Mouse (Mus musculus) embryonic fibroblast, embryonic 13.5 days (primary cell): ENCODE results near the gene Ptges3l. TPM values are rescaled to one million over a fixed set of nuclear protein-coding genes. Genes with fewer than 3 reads are reported as not detected.

Source experiments
- H3K27ac ChIP-seq: 2 replicates; pipeline ENCODE4 v1.5.1; 2012; ENCODE audit warnings: low read length, control low read depth, inconsistent platforms; ENCODE audit not compliant: insufficient read depth
- H3K4me1 ChIP-seq: 2 replicates; pipeline ENCODE4 v1.6.1; 2011; ENCODE audit warnings: low read length; ENCODE audit not compliant: control insufficient read depth, insufficient read depth
- H3K4me3 ChIP-seq: 2 replicates; pipeline ENCODE4 v1.5.1; 2011; ENCODE audit warnings: mild to moderate bottlenecking, control low read depth, low read length; ENCODE audit not compliant: insufficient read depth
- CTCF ChIP-seq: IDR thresholded peaks from 2 replicates; pipeline ENCODE4 v1.5.1; 2011; ENCODE audit warnings: mild to moderate bottlenecking, control low read depth, low read length, moderate library complexity, borderline replicate concordance; ENCODE audit not compliant: insufficient read depth
- POLR2A ChIP-seq: IDR thresholded peaks from 2 replicates; pipeline ENCODE4 v1.6.1; 2011; ENCODE audit warnings: low read depth, mild to moderate bottlenecking, control low read depth, low read length, moderate library complexity
- polyA plus RNA-seq: library from polyadenylated mRNA; stranded (reverse); fragments of >200 nt; gene quantifications from 2 replicates; pipeline ENCODE4 v1.2.4, GENCODE M21; 2011; ENCODE audit warnings: low read depth; ENCODE audit not compliant: missing spikeins, insufficient read length

The Ptges3l gene
- polyA plus RNA-seq, 1 experiment: 14.6 TPM

GRCm38 (mm10) chr11:101374421-101374938 lies 50.7 kb downstream of the Ptges3l start:
- no peak for TF ChIP-seq POLR2A
- no peak for TF ChIP-seq CTCF
- Histone ChIP-seq H3K27ac (no peak overlapping the region), H3K4me3 (no peak overlapping the region), H3K4me1 (no peaks in the 10 kb centered on the region)

DNA sequence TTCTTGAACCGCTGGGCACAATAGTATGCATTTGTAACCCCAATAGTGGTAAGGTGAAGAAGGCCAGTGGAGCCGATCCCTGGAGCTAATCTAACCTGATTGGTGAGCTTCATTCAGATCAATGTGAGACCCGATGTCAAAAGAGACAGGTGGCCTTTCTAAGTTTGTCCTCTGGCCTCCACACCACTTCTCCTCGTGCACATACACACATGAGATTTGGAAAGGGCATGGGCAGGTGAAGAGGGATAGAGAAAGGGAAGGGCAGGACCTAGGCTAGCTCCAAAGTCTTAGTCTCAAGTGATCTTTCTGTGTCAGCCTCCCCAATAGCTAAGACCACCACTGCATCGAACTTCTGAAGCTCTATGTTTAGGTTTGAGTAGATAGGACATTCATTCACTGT lies 55.0 kb downstream of the Ptges3l start:
- TF ChIP-seq POLR2A (no peak), CTCF (no peak)
- H3K4me1 ChIP-seq: no peaks in the 10 kb centered on the region
- H3K27ac ChIP-seq: no peak overlapping the region
- H3K4me3 ChIP-seq: no peak overlapping the region

Other genes starting within 250 kb of the Ptges3l start
- not detected in 2 replicates for gene Ccr10, start 249.9 kb downstream of the Ptges3l start, polyA plus RNA-seq
- gene Ezh1, start 198.9 kb downstream of the Ptges3l start, polyA plus RNA-seq: 13.9 and 14.4 TPM in 2 replicates
- 2.3 and 2.7 TPM in 2 replicates for gene Ramp2, start 179.3 kb downstream of the Ptges3l start, polyA plus RNA-seq
- gene Vps25, start 171.6 kb downstream of the Ptges3l start, polyA plus RNA-seq: 99.4 and 135 TPM in 2 replicates
- 1.8 and 2.0 TPM in 2 replicates for gene Wnk4, start 164.8 kb downstream of the Ptges3l start, polyA plus RNA-seq
- gene Cntd1, start 146.3 kb downstream of the Ptges3l start, polyA plus RNA-seq: 0.87 and 1.0 TPM in 2 replicates
- gene Coa3, start 146.2 kb downstream of the Ptges3l start, polyA plus RNA-seq: 77.1 and 78.8 TPM in 2 replicates
- 77.3 and 86.3 TPM in 2 replicates for gene Becn1, start 123.0 kb downstream of the Ptges3l start, polyA plus RNA-seq
- 127 and 143 TPM in 2 replicates for gene Psme3, start 109.1 kb downstream of the Ptges3l start, polyA plus RNA-seq
- gene Aoc2, start 100.3 kb downstream of the Ptges3l start, polyA plus RNA-seq: 1.3 and 1.7 TPM in 2 replicates
- gene Aoc3, start 94.7 kb downstream of the Ptges3l start, polyA plus RNA-seq: 2.7 and 4.2 TPM in 2 replicates
- gene G6pc, start 57.8 kb downstream of the Ptges3l start, polyA plus RNA-seq: not detected in 2 replicates
- gene Aarsd1, start 7.7 kb downstream of the Ptges3l start, polyA plus RNA-seq: 4.4 and 11.3 TPM in 2 replicates
- gene Gm27029, start 537 bp downstream of the Ptges3l start, polyA plus RNA-seq: 12.6 and 14.7 TPM in 2 replicates
- 8.0 and 10.1 TPM in 2 replicates for gene Rundc1, start 248 bp downstream of the Ptges3l start, polyA plus RNA-seq
- gene Rpl27, start 17.0 kb upstream of the Ptges3l start, polyA plus RNA-seq: 668 and 702 TPM in 2 replicates
- gene Ifi35, start 23.1 kb upstream of the Ptges3l start, polyA plus RNA-seq: 24.3 and 24.7 TPM in 2 replicates
- gene Rnd2, start 39.7 kb upstream of the Ptges3l start, polyA plus RNA-seq: 9.5 and 11.2 TPM in 2 replicates
- gene Vat1, start 40.9 kb upstream of the Ptges3l start, polyA plus RNA-seq: 218 and 264 TPM in 2 replicates
- gene Brca1, start 126.6 kb upstream of the Ptges3l start, polyA plus RNA-seq: 9.2 and 11.2 TPM in 2 replicates
- gene Nbr1, start 126.8 kb upstream of the Ptges3l start, polyA plus RNA-seq: 126 and 209 TPM in 2 replicates
- 13.3 and 15.6 TPM in 2 replicates for gene Tmem106a, start 156.9 kb upstream of the Ptges3l start, polyA plus RNA-seq
- not detected in 2 replicates for gene Gm11634, start 173.9 kb upstream of the Ptges3l start, polyA plus RNA-seq
- gene Rdm1, start 201.9 kb upstream of the Ptges3l start, polyA plus RNA-seq: 10.8 and 18.1 TPM in 2 replicates
- 4.1 and 6.5 TPM in 2 replicates for gene Arl4d, start 240.2 kb upstream of the Ptges3l start, polyA plus RNA-seq